Mouse (Mus musculus) testis, adult 2 months (tissue): ENCODE measurements around the gene Unc13a.

ENCODE experiments used
- CTCF ChIP-seq: fragments of 200-500 bp; IDR thresholded peaks from 2 replicates; pipeline ENCODE4 v1.5.1; 2012; ENCODE audit warnings: low read depth, mild to moderate bottlenecking, inconsistent platforms, low read length, moderate library complexity; ENCODE audit not compliant: control insufficient read depth, insufficient read depth, insufficient replicate concordance
- POLR2A ChIP-seq: fragments of 200-500 bp; IDR thresholded peaks from 2 replicates; pipeline ENCODE4 v1.6.1; 2012; ENCODE audit warnings: low read depth, mild to moderate bottlenecking, inconsistent platforms, low read length, moderate library complexity; ENCODE audit not compliant: control insufficient read depth

- TF ChIP-seq POLR2A (no peak), CTCF (no peak)
Measured at GRCm38 (mm10) chr8:71625088-71625487, 46.5 kb downstream of the Unc13a start.
